In genomic region chr7:4597046-4597445, GRCm38 (mm10) we compare ENCODE assay signal across 21 mouse cellular contexts. TPM values are rescaled to one million over a fixed set of nuclear protein-coding genes. Genes with fewer than 3 reads are reported as not detected.
DNase-seq lines count a peak whose midpoint lies in the region; ATAC-seq and TF ChIP-seq lines count a peak whose summit lies in the region.
"Not testable (repeated sequence)": the region's sequence is repeated elsewhere in the genome, so short reads cannot be mapped to it uniquely, and the experiment has no call there.
"Had no signal": no experiment of that assay in that cellular context is flagged by ENCODE, and none has a peak within 500 bp of the region (broad histone marks: within the 10 kb centered on the region; RNA-seq: fewer than 3 reads in every experiment).

No protein-coding gene starts in this region.

- DNase-seq in MEL (ENCODE audit: low read depth, low spot score), result peak; percentile 40
- peak; percentile 79 for DNase-seq in heart, adult 11 months
- DNase-seq in liver, adult 2 months (ENCODE audit: extremely low read depth, low read depth, low spot score), result peak; percentile 6

- H3K4me3 ChIP-seq in MEL (ENCODE audit: control insufficient read depth in 1 of 2, insufficient read depth in 1 of 2, low read depth in 2 of 2, low read length in 2 of 2); liver, adult 2 months (ENCODE audit: insufficient read depth, low read depth, low read length): not testable (repeated sequence)

- not testable (repeated sequence) for H3K27ac ChIP-seq in MEL (ENCODE audit: control insufficient read depth, low read depth, low read length); liver, adult 2 months (replicated peaks; ENCODE audit: insufficient read depth, low read depth, low read length)

- not testable (repeated sequence) for TF ChIP-seq CTCF in MEL (IDR thresholded peaks at IDR 0.05 in 2 of 3, conservative IDR thresholded peaks at IDR 0.05 in 1 of 3; ENCODE audit: control insufficient read depth in 1 of 3, insufficient read depth in 1 of 3, low read depth in 2 of 3, low read length in 3 of 3, poor library complexity in 1 of 3, severe bottlenecking in 1 of 3); liver, adult 2 months (IDR thresholded peaks at IDR 0.05; ENCODE audit: low read depth, low read length)

- peak; percentile 81 for ATAC-seq in common myeloid progenitor, adult 5-6 weeks (replicated peaks; ENCODE audit: low read depth, poor library complexity, severe bottlenecking)
- ATAC-seq in megakaryocyte, adult 5-6 weeks (ENCODE audit: poor library complexity, severe bottlenecking), result peak; percentile 89
- ATAC-seq in monocyte, adult 5-6 weeks (replicated peaks; ENCODE audit: insufficient number of reproducible peaks, low FRiP score, low TSS enrichment, poor library complexity, severe bottlenecking), result peak; percentile 53

- not testable (repeated sequence) for H3K9ac ChIP-seq in MEL (ENCODE audit: control insufficient read depth, low read depth, low read length, poor library complexity, severe bottlenecking); liver, adult 2 months (ENCODE audit: low read depth, low read length)

- not testable (repeated sequence) for TF ChIP-seq RAD21 in MEL (IDR thresholded peaks at IDR 0.05; ENCODE audit: low read depth, low read length)

- 71% methylated on average over 4 of the region's 4 CpGs for WGBS in liver, adult 2 months

- H3K36me3 ChIP-seq in MEL (ENCODE audit: control insufficient read depth in 1 of 2, insufficient read depth in 2 of 2, low read length in 2 of 2); liver, adult 2 months (ENCODE audit: control insufficient read depth, insufficient read depth, low read length): not testable (repeated sequence)

- TF ChIP-seq POLR2A in MEL (IDR thresholded peaks at IDR 0.05; ENCODE audit: control insufficient read depth in 1 of 2, insufficient read depth in 1 of 2, low read depth in 1 of 2, low read length in 2 of 2, poor library complexity in 1 of 2); liver, adult 2 months (IDR thresholded peaks at IDR 0.05; ENCODE audit: extremely low read depth, insufficient read depth, low read length): not testable (repeated sequence)

- H3K27me3 ChIP-seq in MEL (ENCODE audit: control insufficient read depth in 1 of 2, insufficient read depth in 2 of 2, low read length in 2 of 2); liver, adult 2 months (ENCODE audit: control insufficient read depth, insufficient read depth, low read length): not testable (repeated sequence)

- H3K79me2 ChIP-seq in MEL (ENCODE audit: control insufficient read depth, insufficient read depth, low read length, poor library complexity); liver, adult 2 months (ENCODE audit: control insufficient read depth, insufficient read depth, low read length): not testable (repeated sequence)

- TF ChIP-seq EP300 in MEL (IDR thresholded peaks at IDR 0.05; ENCODE audit: low read depth in 1 of 2, low read length in 2 of 2), result not testable (repeated sequence)

- H3K9me3 ChIP-seq in MEL (replicated peaks; ENCODE audit: insufficient read depth, low read length), result not testable (repeated sequence)

- not testable (repeated sequence) for H3K4me1 ChIP-seq in MEL (ENCODE audit: control insufficient read depth in 1 of 2, insufficient read depth in 2 of 2, low read length in 2 of 2); liver, adult 2 months (ENCODE audit: control insufficient read depth, insufficient read depth, low read length)

RNA-seq across cellular contexts. Expression of gene Ptprh, which starts 6.8 kb away (rescaled TPM):
- total RNA-seq in MEL (2012; rRNA removed), result not detected in 2 replicates
- not detected for polyA plus RNA-seq in MEL (2012; ENCODE audit: insufficient read depth in 1 of 2, insufficient read length in 2 of 2, low read depth in 1 of 2, low replicate concordance in 2 of 2, missing spikeins in 1 of 2)
- not detected in 2 replicates for total RNA-seq in common myeloid progenitor, adult 5-6 weeks (2017)
- 0.18 TPM in 1 of 2 replicates, not detected in the other for total RNA-seq in liver, adult 2 months (2014; rRNA removed)
- polyA plus RNA-seq in liver, adult 2 months (2012; rRNA removed), result not detected in 2 replicates
- not detected in 2 replicates for total RNA-seq in megakaryocyte, adult 5-6 weeks (2015)
- not detected in 2 replicates for total RNA-seq in megakaryocyte, adult 5-6 weeks (2017)
- total RNA-seq in monocyte, adult 5-6 weeks (2017), result 0.39 TPM in 1 of 3 replicates, not detected in the others
- total RNA-seq: adrenal gland, adult 18-20 months; adrenal gland, adult 8-10 months; adrenal gland, postnatal 14 days; adrenal gland, postnatal 36 days; CH12.LX had no signal
- polyA plus RNA-seq: activated CD4-positive, CD25-positive, alpha-beta regulatory T cell, adult 4 months; CD4-positive, CD25-positive, alpha-beta regulatory T cell, adult 4 months; embryonic facial prominence, embryonic 11.5 days; embryonic facial prominence, embryonic 13.5 days; embryonic facial prominence, embryonic 15.5 days; erythroblast, embryonic 14.5 days; forebrain, embryonic 12.5 days; forebrain, embryonic 14.5 days; G1E; Patski had no signal

RNA-seq across cellular contexts. Expression of gene Tmem86b, which starts 34.2 kb away (rescaled TPM):
- 9.4 and 10.2 TPM in 2 replicates for total RNA-seq in MEL (2012; rRNA removed)
- polyA plus RNA-seq in MEL (2012; ENCODE audit: insufficient read depth in 1 of 2, insufficient read length in 2 of 2, low read depth in 1 of 2, low replicate concordance in 2 of 2, missing spikeins in 1 of 2), result 10 to 100 TPM in 1 of 2 experiments, not detected in 1; 31.6 TPM
- 8.6 and 18.7 TPM in 2 replicates for total RNA-seq in common myeloid progenitor, adult 5-6 weeks (2017)
- 39.5 and 55.7 TPM in 2 replicates for total RNA-seq in liver, adult 2 months (2014; rRNA removed)
- 404 and 475 TPM in 2 replicates for polyA plus RNA-seq in liver, adult 2 months (2012; rRNA removed)
- 8.9 and 10.7 TPM in 2 replicates for total RNA-seq in megakaryocyte, adult 5-6 weeks (2015)
- 13.6 and 22.1 TPM in 2 replicates for total RNA-seq in megakaryocyte, adult 5-6 weeks (2017)
- 18.1 to 27.9 TPM (median 21.7 TPM) in 3 replicates for total RNA-seq in monocyte, adult 5-6 weeks (2017)

RNA-seq across cellular contexts. Expression of gene Syt5, which starts 49.7 kb away (rescaled TPM):
- not detected in 2 replicates for total RNA-seq in MEL (2012; rRNA removed)
- polyA plus RNA-seq in MEL (2012; ENCODE audit: insufficient read depth in 1 of 2, insufficient read length in 2 of 2, low read depth in 1 of 2, low replicate concordance in 2 of 2, missing spikeins in 1 of 2), result not detected
- total RNA-seq in common myeloid progenitor, adult 5-6 weeks (2017), result not detected in 2 replicates
- total RNA-seq in liver, adult 2 months (2014; rRNA removed), result not detected in 2 replicates
- polyA plus RNA-seq in liver, adult 2 months (2012; rRNA removed), result not detected in 2 replicates
- total RNA-seq in megakaryocyte, adult 5-6 weeks (2015), result not detected in 2 replicates
- not detected in 2 replicates for total RNA-seq in megakaryocyte, adult 5-6 weeks (2017)
- total RNA-seq in monocyte, adult 5-6 weeks (2017), result not detected in 3 replicates
- total RNA-seq: G1E had no signal
- polyA plus RNA-seq: activated CD4-positive, CD25-positive, alpha-beta regulatory T cell, adult 4 months; G1E had no signal

Comparison
In these comparisons a context has a peak if more than half of its experiments do, and no peak if none do; other contexts are left out.
1. DNase-seq: peak in every context shown above with its lines; median percentile 79 in heart, adult 11 months; 40 in MEL; 6 in liver, adult 2 months.